23 mouse cellular contexts compared by ENCODE assay signal in genomic region chr9:66813392-66813791, GRCm38 (mm10). TPM values are rescaled to one million over a fixed set of nuclear protein-coding genes. Genes with fewer than 3 reads are reported as not detected.
DNase-seq lines count a peak whose midpoint lies in the region; ATAC-seq and TF ChIP-seq lines count a peak whose summit lies in the region.
"Had no signal": no experiment of that assay in that cellular context is flagged by ENCODE, and none has a peak within 500 bp of the region (broad histone marks: within the 10 kb centered on the region; RNA-seq: fewer than 3 reads in every experiment).

No protein-coding gene starts in this region.

- TF ChIP-seq POLR2A in brain, embryonic 14.5 days (IDR thresholded peaks at IDR 0.05; ENCODE audit: borderline replicate concordance, extremely low read depth, insufficient read depth, insufficient read length, poor library complexity, severe bottlenecking): no peak

- no peak overlapping the region for H3K4me3 ChIP-seq in heart, embryonic 12.5 days
- no peak overlapping the region for H3K4me3 ChIP-seq in limb, embryonic 12.5 days (replicated peaks)
- H3K4me3 ChIP-seq: embryonic facial prominence, embryonic 13.5 days; forebrain, embryonic 13.5 days; heart, adult 2 months; hindbrain, embryonic 10.5 days; hindbrain, embryonic 15.5 days had no signal

- no peak overlapping the region for H3K4me2 ChIP-seq in heart, embryonic 12.5 days
- no peak overlapping the region for H3K4me2 ChIP-seq in limb, embryonic 12.5 days
- H3K4me2 ChIP-seq: embryonic facial prominence, embryonic 13.5 days; forebrain, embryonic 13.5 days; heart, embryonic 11.5 days; hindbrain, embryonic 15.5 days had no signal

- no peak overlapping the region for H3K9ac ChIP-seq in heart, embryonic 12.5 days
- H3K9ac ChIP-seq in limb, embryonic 12.5 days (replicated peaks): no peak overlapping the region
- H3K9ac ChIP-seq: embryonic facial prominence, embryonic 13.5 days; forebrain, embryonic 13.5 days; forebrain, postnatal 0 days; hindbrain, embryonic 15.5 days had no signal

- H3K9me3 ChIP-seq in heart, embryonic 12.5 days (replicated peaks): no peaks in the 10 kb centered on the region
- H3K9me3 ChIP-seq in limb, embryonic 12.5 days: no peaks in the 10 kb centered on the region
- H3K9me3 ChIP-seq: embryonic facial prominence, embryonic 13.5 days; forebrain, embryonic 13.5 days; hindbrain, embryonic 10.5 days; hindbrain, embryonic 15.5 days had no signal

- peaks cover 7% of the 10 kb centered on the region for H3K4me1 ChIP-seq in heart, embryonic 12.5 days (replicated peaks)
- H3K4me1 ChIP-seq in limb, embryonic 12.5 days (replicated peaks): peaks cover 17% of the 10 kb centered on the region
- H3K4me1 ChIP-seq: embryonic facial prominence, embryonic 13.5 days; forebrain, embryonic 13.5 days; hindbrain, embryonic 15.5 days had no signal

- H3K27me3 ChIP-seq in heart, embryonic 12.5 days (replicated peaks): no peaks in the 10 kb centered on the region
- no peaks in the 10 kb centered on the region for H3K27me3 ChIP-seq in limb, embryonic 12.5 days
- H3K27me3 ChIP-seq: CH12.LX; embryonic facial prominence, embryonic 13.5 days; forebrain, embryonic 13.5 days; hindbrain, embryonic 15.5 days had no signal

- peak; percentile 75 for DNase-seq in heart, adult 11 months
- peak; percentile 25 for DNase-seq in thymus, postnatal 14 days
- no peak for DNase-seq in thymus, postnatal 25 days
- DNase-seq in brain, embryonic 14.5 days (ENCODE audit: low read depth): peak; percentile 8
- no peak for DNase-seq in liver
- DNase-seq: adrenal gland, adult 2 months; adrenal gland, postnatal 25 days; cerebellum, adult 11 months; cerebellum, adult 9-10 months; cerebellum, postnatal 25 days; forebrain, postnatal 0 days; gastrocnemius, postnatal 10 days; heart, adult 2 months had no signal

- no peak overlapping the region for H3K27ac ChIP-seq in heart, embryonic 12.5 days (ENCODE audit: poor library complexity, severe bottlenecking)
- peak overlapping the region; percentile 45; the same call in 1 of the 2 replicates for H3K27ac ChIP-seq in limb, embryonic 12.5 days
- H3K27ac ChIP-seq: embryonic facial prominence, embryonic 13.5 days; forebrain, embryonic 13.5 days; heart, adult 2 months; hindbrain, embryonic 10.5 days; hindbrain, embryonic 15.5 days had no signal

- ATAC-seq in heart, embryonic 12.5 days (ENCODE audit: insufficient number of reproducible peaks, low FRiP score): no peak
- ATAC-seq in limb, embryonic 12.5 days (ENCODE audit: insufficient number of reproducible peaks, insufficient read depth, low FRiP score, low TSS enrichment, low read depth): no peak
- ATAC-seq in frontal cortex, adult (ENCODE audit: low TSS enrichment): no peak
- ATAC-seq: forebrain, embryonic 13.5 days; forebrain, postnatal 0 days; inflammation-experienced regulatory T-cells, adult 6 months had no signal

- 25% methylated on average over 2 of the region's 2 CpGs for WGBS in heart, embryonic 12.5 days
- whole genome bisulfite sequencing in limb, embryonic 12.5 days: 8% methylated on average over 2 of the region's 2 CpGs

- H3K36me3 ChIP-seq in heart, embryonic 12.5 days: no peaks in the 10 kb centered on the region
- H3K36me3 ChIP-seq in limb, embryonic 12.5 days: no peaks in the 10 kb centered on the region
- H3K36me3 ChIP-seq: embryonic facial prominence, embryonic 13.5 days; hindbrain, embryonic 10.5 days; hindbrain, embryonic 15.5 days had no signal

- TF ChIP-seq CTCF in brain, embryonic 14.5 days (IDR thresholded peaks at IDR 0.05; ENCODE audit: borderline replicate concordance, extremely low read depth, insufficient read depth, insufficient read length): no peak

RNA-seq across cellular contexts. Expression of gene Gm10647, which starts 16.6 kb away (rescaled TPM):
- 0.24 and 0.61 TPM in 2 replicates for polyA plus RNA-seq in heart, embryonic 12.5 days (2016; fragmentation: Nextera tagmentation; extraction: Ambion mirVana)
- polyA plus RNA-seq in brain, embryonic 14.5 days (2012; rRNA removed): 0.18 and 0.24 TPM in 2 replicates
- 0.87 and 1.2 TPM in 2 replicates for polyA plus RNA-seq in limb, embryonic 12.5 days (2016; fragmentation: Nextera tagmentation; extraction: Ambion mirVana)
- polyA plus RNA-seq: adrenal gland, adult 2 months; inflammation-experienced regulatory T-cells, adult 6 months had no signal

RNA-seq across cellular contexts. Expression of gene Aph1b, which starts 18.1 kb away (rescaled TPM):
- 8.8 and 9.0 TPM in 2 replicates for polyA plus RNA-seq in heart, embryonic 12.5 days (2016; fragmentation: Nextera tagmentation; extraction: Ambion mirVana)
- 19.9 and 21.5 TPM in 2 replicates for polyA plus RNA-seq in brain, embryonic 14.5 days (2012; rRNA removed)
- 13.5 and 14.4 TPM in 2 replicates for polyA plus RNA-seq in limb, embryonic 12.5 days (2016; fragmentation: Nextera tagmentation; extraction: Ambion mirVana)

RNA-seq across cellular contexts. Expression of gene Aph1c, which starts 21.1 kb away (rescaled TPM):
- polyA plus RNA-seq in heart, embryonic 12.5 days (2016; fragmentation: Nextera tagmentation; extraction: Ambion mirVana): 1.6 and 1.8 TPM in 2 replicates
- polyA plus RNA-seq in brain, embryonic 14.5 days (2012; rRNA removed): 1.6 and 2.3 TPM in 2 replicates
- 1.1 and 2.4 TPM in 2 replicates for polyA plus RNA-seq in limb, embryonic 12.5 days (2016; fragmentation: Nextera tagmentation; extraction: Ambion mirVana)

Comparison
In these comparisons a context has a peak if more than half of its experiments do, and no peak if none do; other contexts are left out.
1. DNase-seq: peak in heart, adult 11 months (single experiment), thymus, postnatal 14 days (single experiment) and brain, embryonic 14.5 days (single experiment); none in thymus, postnatal 25 days (single experiment) and liver (single experiment).